Mouse (Mus musculus) CH12.LX (cell line): ENCODE results near the gene Hectd1. TPM values are rescaled to one million over a fixed set of nuclear protein-coding genes. Genes with fewer than 3 reads are reported as not detected.

ENCODE experiments used
- DNase-seq: peaks from one replicate; pipeline ENCODE4 v3.0.0-alpha.2; 2013; ENCODE audit errors: extremely low read depth
- H3K27ac ChIP-seq: 2 replicates; pipeline ENCODE4 v1.5.1; 2012; ENCODE audit warnings: low read depth, mild to moderate bottlenecking, control low read depth, moderate library complexity; ENCODE audit not compliant: insufficient read depth
- H3K27me3 ChIP-seq: replicated peaks from 2 replicates; pipeline ENCODE3; 2012; ENCODE audit warnings: inconsistent platforms
- H3K36me3 ChIP-seq, 2 experiments: replicated peaks in 1 of 2; 2 replicates each; pipeline versions ENCODE3 to v1.6.1; 2012; ENCODE audit warnings: inconsistent platforms in 1 of 2, low read length in 1 of 2, mild to moderate bottlenecking in 1 of 2, mixed read lengths in 1 of 2, moderate library complexity in 1 of 2; ENCODE audit not compliant: control insufficient read depth in 1 of 2, insufficient read depth in 1 of 2
- H3K4me1 ChIP-seq, 2 experiments: 2 replicates each; pipeline ENCODE4 v1.6.1; 2012; ENCODE audit warnings: inconsistent platforms in 1 of 2, moderate library complexity in 1 of 2; ENCODE audit not compliant: insufficient read depth in 2 of 2, control insufficient read depth in 1 of 2
- H3K4me2 ChIP-seq: 2 replicates; pipeline ENCODE4 v1.6.1; 2012; ENCODE audit warnings: low read depth, mild to moderate bottlenecking, control low read depth; ENCODE audit not compliant: poor library complexity, insufficient read depth, severe bottlenecking
- H3K4me3 ChIP-seq, 3 experiments: fragments of 150-350 bp in 1 of 3; sonication (generic) in 1 of 3; replicated peaks in 1 of 3; 2 replicates each; pipeline versions ENCODE3 to v1.5.1; 2011 to 2012; ENCODE audit warnings: low read depth in 2 of 3, low read length in 2 of 3, mild to moderate bottlenecking in 2 of 3, moderate library complexity in 2 of 3, control low read depth in 1 of 3, improper control_type of control experiment in 1 of 3, inconsistent platforms in 1 of 3, mixed read lengths in 1 of 3; ENCODE audit not compliant: poor library complexity in 1 of 3
- H3K79me2 ChIP-seq: replicated peaks from 2 replicates; pipeline ENCODE4 v1.6.1; 2012; ENCODE audit warnings: mild to moderate bottlenecking, moderate library complexity; ENCODE audit not compliant: control insufficient read depth, poor library complexity, insufficient read depth, severe bottlenecking; ENCODE audit errors: extremely low read depth
- H3K9ac ChIP-seq: 2 replicates; pipeline ENCODE4 v1.6.1; 2012; ENCODE audit warnings: low read depth, mild to moderate bottlenecking, control low read depth, moderate library complexity; ENCODE audit not compliant: insufficient read depth
- H3K9me3 ChIP-seq: replicated peaks from 2 replicates; pipeline ENCODE3; 2012; ENCODE audit warnings: low read length, inconsistent platforms, mixed read lengths
- BHLHE40 ChIP-seq: IDR thresholded peaks from 2 replicates; pipeline ENCODE4 v1.6.1; 2011; ENCODE audit warnings: mild to moderate bottlenecking, low read depth, low read length, improper control_type of control experiment
- CHD1 ChIP-seq: IDR thresholded peaks from 2 replicates; pipeline ENCODE4 v1.6.1; 2012; ENCODE audit warnings: low read depth, low read length, improper control_type of control experiment, inconsistent platforms
- CHD2 ChIP-seq: IDR thresholded peaks from 2 replicates; pipeline ENCODE4 v1.6.1; 2011; ENCODE audit warnings: low read length, improper control_type of control experiment
- CTCF ChIP-seq, 2 experiments: IDR thresholded peaks in 1 of 2; conservative IDR thresholded peaks in 1 of 2; 2 replicates each; pipeline ENCODE4 v1.5.1; 2011 to 2012; ENCODE audit warnings: low read depth in 2 of 2, low read length in 2 of 2, improper control_type of control experiment in 1 of 2, inconsistent platforms in 1 of 2, mild to moderate bottlenecking in 1 of 2, moderate library complexity in 1 of 2
- GABPA ChIP-seq: IDR thresholded peaks from 2 replicates; pipeline ENCODE4 v1.6.1; 2012; ENCODE audit warnings: low read depth, low read length, improper control_type of control experiment, inconsistent platforms; ENCODE audit not compliant: insufficient replicate concordance
- IRF4 ChIP-seq: IDR thresholded peaks from 2 replicates; pipeline ENCODE4 v1.6.1; 2014; ENCODE audit warnings: low read depth, mild to moderate bottlenecking, inconsistent platforms, low read length, improper control_type of control experiment
- JUN ChIP-seq: IDR thresholded peaks from 2 replicates; pipeline ENCODE4 v1.6.1; 2011; ENCODE audit warnings: low read depth, mild to moderate bottlenecking, low read length, improper control_type of control experiment, moderate library complexity; ENCODE audit not compliant: insufficient read depth
- JUND ChIP-seq: conservative IDR thresholded peaks from 2 replicates; pipeline ENCODE4 v1.6.1; 2011; ENCODE audit warnings: low read depth, low read length, improper control_type of control experiment
- KAT2A ChIP-seq: IDR thresholded peaks from 2 replicates; pipeline ENCODE4 v1.6.1; 2012; ENCODE audit warnings: low read length, improper control_type of control experiment, inconsistent platforms; ENCODE audit not compliant: insufficient replicate concordance
- MAFK ChIP-seq: IDR thresholded peaks from 2 replicates; pipeline ENCODE4 v1.6.1; 2011; ENCODE audit warnings: low read length, improper control_type of control experiment; ENCODE audit not compliant: insufficient replicate concordance
- MAX ChIP-seq: IDR thresholded peaks from 2 replicates; pipeline ENCODE4 v1.6.1; 2011; ENCODE audit warnings: low read length, improper control_type of control experiment
- MAZ ChIP-seq: IDR thresholded peaks from 2 replicates; pipeline ENCODE4 v1.6.1; 2012; ENCODE audit warnings: low read depth, mild to moderate bottlenecking, inconsistent platforms, low read length, improper control_type of control experiment, moderate library complexity
- MEF2A ChIP-seq: IDR thresholded peaks from 2 replicates; pipeline ENCODE4 v1.6.1; 2014; ENCODE audit warnings: low read depth, mild to moderate bottlenecking, inconsistent platforms, low read length, improper control_type of control experiment, borderline replicate concordance
- MYC ChIP-seq: IDR thresholded peaks from 2 replicates; pipeline ENCODE4 v1.6.1; 2011; ENCODE audit warnings: low read depth, mild to moderate bottlenecking, improper control_type of control experiment, low read length
- NELFE ChIP-seq: IDR thresholded peaks from 2 replicates; pipeline ENCODE4 v1.6.1; 2011; ENCODE audit warnings: low read depth, low read length, improper control_type of control experiment
- NRF1 ChIP-seq: IDR thresholded peaks from 2 replicates; pipeline ENCODE4 v1.6.1; 2014; ENCODE audit warnings: low read depth, mild to moderate bottlenecking, inconsistent platforms, low read length, improper control_type of control experiment, moderate library complexity
- PAX5 ChIP-seq: IDR thresholded peaks from 2 replicates; pipeline ENCODE4 v1.6.1; 2012; ENCODE audit warnings: low read length, inconsistent platforms, mixed read lengths
- RAD21 ChIP-seq: IDR thresholded peaks from 2 replicates; pipeline ENCODE4 v1.6.1; 2011; ENCODE audit warnings: low read depth, mild to moderate bottlenecking, low read length, improper control_type of control experiment, moderate library complexity
- RCOR1 ChIP-seq: conservative IDR thresholded peaks from 2 replicates; pipeline ENCODE4 v1.6.1; 2012; ENCODE audit warnings: low read depth, mild to moderate bottlenecking, inconsistent platforms, low read length, improper control_type of control experiment
- TBP ChIP-seq: conservative IDR thresholded peaks from 2 replicates; pipeline ENCODE4 v1.6.1; 2011; ENCODE audit warnings: low read depth, low read length, improper control_type of control experiment
- TCF12 ChIP-seq: IDR thresholded peaks from 2 replicates; pipeline ENCODE4 v1.6.1; 2014; ENCODE audit warnings: low read depth, mild to moderate bottlenecking, inconsistent platforms, low read length, improper control_type of control experiment
- UBTF ChIP-seq: IDR thresholded peaks from 2 replicates; pipeline ENCODE4 v1.6.1; 2012; ENCODE audit warnings: low read depth, mild to moderate bottlenecking, inconsistent platforms, low read length, improper control_type of control experiment, moderate library complexity
- USF2 ChIP-seq: conservative IDR thresholded peaks from 2 replicates; pipeline ENCODE4 v1.6.1; 2011; ENCODE audit warnings: low read depth, low read length, improper control_type of control experiment
- ZKSCAN1 ChIP-seq: IDR thresholded peaks from 2 replicates; pipeline ENCODE4 v1.6.1; 2012; ENCODE audit warnings: low read depth, inconsistent platforms, low read length, improper control_type of control experiment, borderline replicate concordance
- dilution Hi-C: fragments of 300-500 bp; cut with MboI; formaldehyde crosslinking; loops from 2 replicates; pipeline ENCODE4 v1.14.3; 2020; ENCODE audit warnings: low sequenced_read_pairs; ENCODE audit not compliant: extremely low pct_unique_long_range_greater_than_20kb, extremely low pct_ligation_motif_present
- in situ Hi-C: fragments of 300-500 bp; cut with MboI; formaldehyde crosslinking; loops from 3 replicates; pipeline ENCODE4 v1.14.3; 2019; ENCODE audit warnings: low sequenced_read_pairs, low pct_ligation_motif_present, low pct_unique_long_range_greater_than_20kb, mixed read lengths
- polyA plus RNA-seq: library from polyadenylated mRNA; unstranded; fragments of >175 nt; gene quantifications from 2 replicates; pipeline ENCODE4 v1.2.1, GENCODE M21; 2012; ENCODE audit warnings: low read depth; ENCODE audit not compliant: insufficient read length
- total RNA-seq, 2 experiments: library from RNA; depleted of rRNA; stranded (reverse); fragments of 300-350 nt in 1 of 2; fragments of >200 nt in 1 of 2; gene quantifications; 2 replicates each; pipeline ENCODE4 v1.2.3; 2012 to 2014

The Hectd1 gene
- total and polyA plus RNA-seq, 3 experiments, result 36.2 to 42.3 (median 41.4) TPM

DNA sequence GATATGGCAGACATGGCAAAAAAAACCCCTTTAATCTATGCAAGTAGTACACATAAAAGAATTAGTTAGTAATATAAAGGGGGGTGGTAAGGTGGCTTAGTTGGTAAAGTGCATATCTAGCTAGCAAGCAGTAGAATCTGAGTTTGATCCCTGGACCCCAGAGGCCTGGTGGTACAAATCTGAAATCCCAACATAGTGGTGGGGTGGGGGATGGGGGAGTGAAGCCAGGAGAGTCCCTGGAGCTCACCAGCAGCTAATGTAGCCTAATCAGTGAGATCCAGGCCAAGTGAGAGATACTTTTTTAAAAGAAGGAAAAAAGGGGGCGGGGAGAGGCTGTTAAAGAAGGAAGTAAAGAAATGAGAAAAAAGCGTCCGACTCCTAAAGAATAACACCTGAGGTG, 21.8 kb upstream of the Hectd1 start:
- no peak overlapping the region for H3K27ac ChIP-seq

GRCm38 (mm10) chr12:51850339-51850738, 21.0 kb upstream of the Hectd1 start:
- TF ChIP-seq JUN (no peak), MAX (no peak), UBTF (no peak), RCOR1 (no peak), MAFK (no peak), CHD2 (no peak), TCF12 (no peak), CHD1 (no peak), MAZ (no peak), CTCF (conservative IDR thresholded peaks at IDR 0.05 in 1 of 2, IDR thresholded peaks at IDR 0.05 in 1 of 2; ENCODE audit: low read depth in 2 of 2, low read length in 2 of 2) (no peak), BHLHE40 (no peak), USF2 (no peak)
- Histone ChIP-seq H3K27ac (no peak overlapping the region), H3K79me2 (no peaks in the 10 kb centered on the region), H3K36me3 (no peaks in the 10 kb centered on the region), H3K9ac (no peak overlapping the region), H3K4me1 (peaks cover 0 to under 1% of the 10 kb centered on the region in 2 experiments; a peak in 2 of 4 replicates), H3K27me3 (no peaks in the 10 kb centered on the region), H3K9me3 (no peaks in the 10 kb centered on the region), H3K4me2 (no peak overlapping the region), H3K4me3 (no peak overlapping the region)
- DNase-seq, result no peak
- in situ Hi-C loops, result no loop called here
- dilution Hi-C loops, result no loop called here

More for the DNA sequence above, 21.8 kb upstream of the Hectd1 start:
- TF ChIP-seq KAT2A, result no peak
- no peak for TF ChIP-seq MEF2A
- TF ChIP-seq JUND, result no peak
- TF ChIP-seq JUN, result no peak
- no peak for TF ChIP-seq PAX5
- no peak for TF ChIP-seq MYC
- no peak for TF ChIP-seq MAX
- TF ChIP-seq TBP, result no peak
- no peak for TF ChIP-seq NELFE
- TF ChIP-seq IRF4, result no peak
- TF ChIP-seq GABPA, result no peak
- no peak for TF ChIP-seq MAFK
- TF ChIP-seq NRF1, result no peak
- no peak for TF ChIP-seq ZKSCAN1
- TF ChIP-seq RAD21, result no peak
- no peak for DNase-seq
- Histone ChIP-seq H3K9ac (no peak overlapping the region), H3K4me1 (no peaks in the 10 kb centered on the region), H3K9me3 (no peaks in the 10 kb centered on the region), H3K36me3 (no peaks in the 10 kb centered on the region), H3K27me3 (no peaks in the 10 kb centered on the region), H3K4me3 (no peak overlapping the region), H3K4me2 (no peak overlapping the region), H3K79me2 (no peaks in the 10 kb centered on the region)
- dilution Hi-C loops, result no loop called here
- in situ Hi-C loops, result no loop called here
